Mouse (Mus musculus) hindbrain, embryonic 15.5 days (tissue): ENCODE results near the gene Accs. TPM values are rescaled to one million over a fixed set of nuclear protein-coding genes. Genes with fewer than 3 reads are reported as not detected.

Source experiments
- ATAC-seq: fragments of 200-750 bp; cut with Nextera tagmentation; 2 replicates; pipeline ENCODE4 v1.8.0; 2017; ENCODE audit warnings: low read depth, moderate number of reproducible peaks, moderate TSS enrichment; ENCODE audit not compliant: low FRiP score
- H3K27ac ChIP-seq: fragments of 300-500 bp; sonication (generic); replicated peaks from 2 replicates; pipeline ENCODE4 v1.5.1; 2015; ENCODE audit warnings: mild to moderate bottlenecking, inconsistent platforms
- H3K27me3 ChIP-seq: fragments of 300-500 bp; sonication (generic); 2 replicates; pipeline ENCODE4 v1.6.1; 2015; ENCODE audit warnings: control low read depth, inconsistent platforms
- H3K36me3 ChIP-seq: fragments of 300-500 bp; sonication (generic); 2 replicates; pipeline ENCODE4 v1.6.1; 2015; ENCODE audit warnings: control low read depth, inconsistent platforms
- H3K4me1 ChIP-seq: fragments of 300-500 bp; sonication (generic); replicated peaks from 2 replicates; pipeline ENCODE4 v1.6.1; 2015; ENCODE audit warnings: control low read depth, inconsistent platforms
- H3K4me2 ChIP-seq: fragments of 300-500 bp; sonication (generic); 2 replicates; pipeline ENCODE4 v1.6.1; 2015; ENCODE audit warnings: moderate library complexity, mild to moderate bottlenecking, inconsistent platforms
- H3K4me3 ChIP-seq: fragments of 300-500 bp; sonication (generic); 2 replicates; pipeline ENCODE4 v1.5.1; 2015; ENCODE audit warnings: mild to moderate bottlenecking, inconsistent platforms
- H3K9ac ChIP-seq: fragments of 300-500 bp; sonication (generic); 2 replicates; pipeline ENCODE4 v1.6.1; 2015; ENCODE audit warnings: inconsistent platforms
- H3K9me3 ChIP-seq: fragments of 300-500 bp; sonication (generic); 2 replicates; pipeline ENCODE4 v1.6.1; 2016; ENCODE audit warnings: control low read depth, inconsistent platforms
- WGBS: fragments of 180-500 bp; shearing (Covaris S2); methylation state at CpG from one replicate; pipeline ENCODE4 v1.1.7; 2015; 5-methylcytosine and 5-hydroxymethylcytosine counted together
- polyA plus RNA-seq: library from polyadenylated mRNA; unstranded; fragments of >200 nt; fragmentation: Nextera tagmentation; extraction: Ambion mirVana; gene quantifications from 2 replicates; pipeline ENCODE4 v1.2.1, GENCODE M21; 2015

Gene Accs
- polyA plus RNA-seq, 1 experiment from 2014 or later = 6.2 TPM

- Histone ChIP-seq H3K4me3 (no peak overlapping the region), H3K9me3 (no peaks in the 10 kb centered on the region), H3K4me1 (peaks cover 10% of the 10 kb centered on the region), H3K4me2 (no peak overlapping the region), H3K27me3 (no peaks in the 10 kb centered on the region), H3K36me3 (no peaks in the 10 kb centered on the region), H3K27ac (no peak overlapping the region), H3K9ac (no peak overlapping the region)
- ATAC-seq = 0 out of 2 replicates have a peak, but pooled peaks have one; percentile 16
- WGBS = 76% methylated on average over 3 of the region's 3 CpGs
Measured at GRCm38 (mm10) chr2:93874606-93875005, 24.9 kb upstream of the Accs start.

GRCm38 (mm10) chr2:93874227-93874514, 24.4 kb upstream of the Accs start:
- Histone ChIP-seq H3K4me1 (peaks cover 10% of the 10 kb centered on the region), H3K9me3 (no peaks in the 10 kb centered on the region), H3K36me3 (no peaks in the 10 kb centered on the region), H3K27ac (no peak overlapping the region), H3K27me3 (no peaks in the 10 kb centered on the region), H3K4me3 (no peak overlapping the region), H3K4me2 (no peak overlapping the region), H3K9ac (no peak overlapping the region)
- WGBS = 22% methylated on average over 2 of the region's 2 CpGs
- ATAC-seq = 0 out of 2 replicates have a peak, but pooled peaks have one; percentile 13

- H3K27me3 ChIP-seq = no peaks in the 10 kb centered on the region
- H3K27ac ChIP-seq = no peak overlapping the region
- ATAC-seq = peak; percentile 7; the same call in 1 of the 2 replicates
Measured at GRCm38 (mm10) chr2:93873449-93874226, 23.9 kb upstream of the Accs start.

GRCm38 (mm10) chr2:93872257-93872656, 22.5 kb upstream of the Accs start:
- no peak overlapping the region for H3K27ac ChIP-seq
- no peaks in the 10 kb centered on the region for H3K36me3 ChIP-seq
- H3K4me1 ChIP-seq = peaks cover 10% of the 10 kb centered on the region
- no peaks in the 10 kb centered on the region for H3K27me3 ChIP-seq
- WGBS = 45% methylated on average over 7 of the region's 7 CpGs
- no peak overlapping the region for H3K4me3 ChIP-seq
- no peaks in the 10 kb centered on the region for H3K9me3 ChIP-seq
- no peak for ATAC-seq
- H3K4me2 ChIP-seq = no peak overlapping the region
- H3K9ac ChIP-seq = no peak overlapping the region

More at GRCm38 (mm10) chr2:93873449-93874226, 23.9 kb upstream of the Accs start:
- Histone ChIP-seq H3K36me3 (no peaks in the 10 kb centered on the region), H3K9me3 (no peaks in the 10 kb centered on the region), H3K4me3 (no peak overlapping the region), H3K9ac (no peak overlapping the region), H3K4me2 (no peak overlapping the region), H3K4me1 (peaks cover 10% of the 10 kb centered on the region)
- WGBS = 21% methylated on average over 12 of the region's 12 CpGs

- Histone ChIP-seq H3K9me3 (no peaks in the 10 kb centered on the region), H3K36me3 (no peaks in the 10 kb centered on the region), H3K4me1 (peaks cover 10% of the 10 kb centered on the region), H3K27ac (no peak overlapping the region), H3K27me3 (no peaks in the 10 kb centered on the region), H3K4me3 (no peak overlapping the region), H3K9ac (no peak overlapping the region), H3K4me2 (no peak overlapping the region)
- ATAC-seq = no peak
- 83% methylated on average over 4 of the region's 4 CpGs for WGBS
Measured at GRCm38 (mm10) chr2:93871411-93871925, 21.7 kb upstream of the Accs start.

GRCm38 (mm10) chr2:93870842-93871241, 21.1 kb upstream of the Accs start:
- no peaks in the 10 kb centered on the region for H3K27me3 ChIP-seq
- H3K9me3 ChIP-seq = no peaks in the 10 kb centered on the region
- peak; percentile 28; the same call in 1 of the 2 replicates for ATAC-seq
- H3K4me2 ChIP-seq = no peak overlapping the region
- no peak overlapping the region for H3K9ac ChIP-seq
- H3K27ac ChIP-seq = no peak overlapping the region
- H3K4me1 ChIP-seq = peaks cover 10% of the 10 kb centered on the region
- no peaks in the 10 kb centered on the region for H3K36me3 ChIP-seq
- no peak overlapping the region for H3K4me3 ChIP-seq
- 35% methylated on average over 4 of the region's 4 CpGs for WGBS

- no peak within 1 kb of the TSS for H3K9ac ChIP-seq
- 60% methylated on average over 7 of the region's 7 CpGs for WGBS
- no peak within 1 kb of the TSS for H3K4me3 ChIP-seq
Measured at GRCm38 (mm10) chr2:93869107-93869600, 19.4 kb upstream of the Accs start, which contains the start of gene Accsl. Accsl (minus strand) TSS chr2:93869157.

GRCm38 (mm10) chr2:93868566-93868965, 18.8 kb upstream of the Accs start:
- Histone ChIP-seq H3K27ac (no peak overlapping the region), H3K4me1 (peaks cover 2% of the 10 kb centered on the region), H3K4me2 (no peak overlapping the region), H3K36me3 (no peaks in the 10 kb centered on the region), H3K4me3 (no peak overlapping the region), H3K27me3 (no peaks in the 10 kb centered on the region), H3K9ac (no peak overlapping the region), H3K9me3 (no peaks in the 10 kb centered on the region)
- no peak for ATAC-seq
- 92% methylated on average over 11 of the region's 11 CpGs for WGBS

More at GRCm38 (mm10) chr2:93869107-93869600, 19.4 kb upstream of the Accs start, which contains the start of gene Accsl:
- Histone ChIP-seq H3K4me1 (peaks cover 8% of the 10 kb centered on the region), H3K27me3 (no peaks in the 10 kb centered on the region), H3K9me3 (no peaks in the 10 kb centered on the region), H3K36me3 (no peaks in the 10 kb centered on the region), H3K27ac (no peak within 1 kb of the TSS), H3K4me2 (no peak within 1 kb of the TSS)
- ATAC-seq = no peak

GRCm38 (mm10) chr2:93863229-93863628, 13.5 kb upstream of the Accs start:
- H3K27ac ChIP-seq = no peak overlapping the region
- no peaks in the 10 kb centered on the region for H3K4me1 ChIP-seq

GRCm38 (mm10) chr2:93858845-93859244, 9.1 kb upstream of the Accs start:
- no peak for ATAC-seq
- 80% methylated on average over 12 of the region's 12 CpGs for WGBS

More at GRCm38 (mm10) chr2:93863229-93863628, 13.5 kb upstream of the Accs start:
- Histone ChIP-seq H3K9ac (no peak overlapping the region), H3K27me3 (no peaks in the 10 kb centered on the region), H3K36me3 (no peaks in the 10 kb centered on the region), H3K9me3 (no peaks in the 10 kb centered on the region), H3K4me2 (no peak overlapping the region), H3K4me3 (no peak overlapping the region)
- 65% methylated on average over 4 of the region's 4 CpGs for WGBS
- no peak for ATAC-seq

GRCm38 (mm10) chr2:93851303-93851702, 1.6 kb upstream of the Accs start:
- Histone ChIP-seq H3K36me3 (no peaks in the 10 kb centered on the region), H3K9ac (no peak overlapping the region), H3K9me3 (no peaks in the 10 kb centered on the region), H3K27ac (no peak overlapping the region), H3K27me3 (no peaks in the 10 kb centered on the region), H3K4me3 (no peak overlapping the region), H3K4me1 (peaks cover 17% of the 10 kb centered on the region), H3K4me2 (no peak overlapping the region)
- ATAC-seq = no peak
- 91% methylated on average over 1 of the region's 1 CpGs for WGBS

More at GRCm38 (mm10) chr2:93858845-93859244, 9.1 kb upstream of the Accs start:
- Histone ChIP-seq H3K4me1 (no peaks in the 10 kb centered on the region), H3K9me3 (no peaks in the 10 kb centered on the region), H3K27ac (no peak overlapping the region), H3K27me3 (no peaks in the 10 kb centered on the region), H3K36me3 (no peaks in the 10 kb centered on the region), H3K9ac (no peak overlapping the region), H3K4me3 (no peak overlapping the region), H3K4me2 (no peak overlapping the region)

- 50% methylated on average over 13 of the region's 13 CpGs for WGBS
- no peaks in the 10 kb centered on the region for H3K27me3 ChIP-seq
- H3K4me1 ChIP-seq = peaks cover 17% of the 10 kb centered on the region
- no peak overlapping the region for H3K9ac ChIP-seq
- peak overlapping the region; percentile 72 for H3K4me2 ChIP-seq
- ATAC-seq = no peak
- no peak overlapping the region for H3K27ac ChIP-seq
- no peaks in the 10 kb centered on the region for H3K36me3 ChIP-seq
- no peaks in the 10 kb centered on the region for H3K9me3 ChIP-seq
- H3K4me3 ChIP-seq = peak overlapping the region; percentile 53
Measured at GRCm38 (mm10) chr2:93850317-93850944, 688 bp upstream of the Accs start.
